In the genomic region with DNA sequence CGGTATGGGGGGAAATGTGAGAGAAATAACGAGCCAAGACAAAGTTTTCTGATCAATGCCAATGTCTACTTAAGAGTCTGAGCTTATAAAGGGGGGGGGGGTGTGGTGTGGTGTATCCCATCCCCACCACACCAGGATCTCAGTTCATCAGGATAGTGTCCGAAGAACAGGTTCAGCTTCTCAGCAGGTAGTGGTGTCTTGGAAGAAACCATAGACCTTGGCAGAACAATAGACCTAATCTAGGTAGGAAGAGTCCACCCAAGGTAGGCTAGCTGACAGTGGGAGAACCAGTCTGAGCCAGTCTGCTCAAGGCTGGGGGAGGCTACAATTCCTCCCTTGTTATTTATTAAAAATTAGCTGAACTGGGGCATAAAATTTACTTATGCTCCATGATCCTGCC, we compare ENCODE assay signal across 14 mouse cellular contexts.
"Had no signal": no experiment of that assay in that cellular context is flagged by ENCODE, and none has a peak within 500 bp of the region (broad histone marks: within the 10 kb centered on the region; RNA-seq: fewer than 3 reads in every experiment).

No protein-coding gene starts in this region.

- H3K4me2 ChIP-seq: neural tube, embryonic 15.5 days; stomach, embryonic 15.5 days had no signal

- H3K4me3 ChIP-seq: neural tube, embryonic 15.5 days; stomach, embryonic 15.5 days had no signal

- H3K27me3 ChIP-seq: neural tube, embryonic 15.5 days; stomach, embryonic 15.5 days had no signal

- H3K36me3 ChIP-seq: neural tube, embryonic 15.5 days; stomach, embryonic 15.5 days had no signal

- DNase-seq: right cerebral cortex, adult 18-20 months; right cerebral cortex, postnatal 14 days; right cerebral cortex, postnatal 25 days; right cerebral cortex, postnatal 4 days; spleen, adult 18-20 months; thymus, adult 18-20 months; thymus, adult 2 months; thymus, postnatal 14 days; thymus, postnatal 25 days; thymus, postnatal 36 days; thymus, postnatal 4 days had no signal

- H3K9ac ChIP-seq: neural tube, embryonic 15.5 days; stomach, embryonic 15.5 days had no signal

- H3K27ac ChIP-seq: neural tube, embryonic 15.5 days; stomach, embryonic 15.5 days; stomach, postnatal 0 days had no signal

- H3K4me1 ChIP-seq: neural tube, embryonic 15.5 days; stomach, embryonic 15.5 days had no signal

- H3K9me3 ChIP-seq: neural tube, embryonic 15.5 days; stomach, embryonic 15.5 days had no signal
